Mouse (Mus musculus): ENCODE data around the gene Htra2. TPM values are rescaled to one million over a fixed set of nuclear protein-coding genes. Genes with fewer than 3 reads are reported as not detected.

Gene Htra2
- polyA plus RNA-seq, 1 experiment from 2014 or later: 68.9 TPM

DNA sequence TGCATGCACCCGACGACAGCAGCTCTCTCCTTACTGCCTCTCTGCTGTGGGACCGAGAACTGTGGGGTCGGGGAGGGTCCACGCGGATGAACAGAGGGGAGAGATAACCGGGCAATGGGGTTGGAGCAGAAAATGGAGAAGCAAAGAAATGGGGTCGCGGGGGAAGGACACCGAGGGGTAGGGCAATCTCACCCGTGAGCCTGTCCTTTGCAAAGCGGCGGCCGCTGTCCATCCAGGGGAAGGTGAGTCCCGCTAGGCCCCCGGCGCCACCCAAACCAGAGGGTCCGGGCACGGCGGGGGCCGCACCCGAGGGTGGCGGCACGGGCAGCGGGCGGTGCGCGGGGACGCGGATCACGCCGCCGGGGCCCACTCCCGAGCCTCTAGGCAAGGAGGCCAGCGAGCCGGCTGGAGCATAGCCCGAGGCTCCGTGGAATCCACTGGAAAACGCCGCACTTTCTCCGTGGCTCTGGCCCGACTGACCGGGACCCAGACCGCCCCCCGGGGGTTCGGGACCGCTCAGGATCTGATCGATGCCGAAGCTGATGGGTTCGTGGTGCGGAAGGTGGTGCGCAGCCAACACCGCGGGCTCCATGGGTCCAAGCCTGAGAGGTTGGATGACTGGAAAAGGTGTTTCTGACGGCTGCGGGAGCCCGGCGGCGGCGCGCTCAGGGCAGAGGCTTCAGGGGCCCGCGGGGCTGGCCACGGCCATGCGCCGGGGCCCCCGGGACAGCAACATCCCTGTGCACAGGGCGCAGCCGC is 14.6 kb upstream of the Htra2 start:
- H3K27me3 ChIP-seq: peaks cover 98% of the 10 kb centered on the region
- no peaks in the 10 kb centered on the region for H3K36me3 ChIP-seq
- H3K4me3 ChIP-seq (replicated peaks): peak overlapping the region; percentile 26
- peaks cover 30% of the 10 kb centered on the region for H3K4me1 ChIP-seq
- ATAC-seq (ENCODE audit: insufficient number of reproducible peaks, low FRiP score, low TSS enrichment, low read depth): no peak; the same call in 1 of the 2 replicates
- WGBS: under 1% methylated on average over 69 of the region's 69 CpGs
- no peak overlapping the region for H3K9ac ChIP-seq
- peak overlapping the region; percentile 35 for H3K4me2 ChIP-seq (replicated peaks)
- no peak overlapping the region for H3K27ac ChIP-seq (replicated peaks)
- no peaks in the 10 kb centered on the region for H3K9me3 ChIP-seq (replicated peaks)

DNA sequence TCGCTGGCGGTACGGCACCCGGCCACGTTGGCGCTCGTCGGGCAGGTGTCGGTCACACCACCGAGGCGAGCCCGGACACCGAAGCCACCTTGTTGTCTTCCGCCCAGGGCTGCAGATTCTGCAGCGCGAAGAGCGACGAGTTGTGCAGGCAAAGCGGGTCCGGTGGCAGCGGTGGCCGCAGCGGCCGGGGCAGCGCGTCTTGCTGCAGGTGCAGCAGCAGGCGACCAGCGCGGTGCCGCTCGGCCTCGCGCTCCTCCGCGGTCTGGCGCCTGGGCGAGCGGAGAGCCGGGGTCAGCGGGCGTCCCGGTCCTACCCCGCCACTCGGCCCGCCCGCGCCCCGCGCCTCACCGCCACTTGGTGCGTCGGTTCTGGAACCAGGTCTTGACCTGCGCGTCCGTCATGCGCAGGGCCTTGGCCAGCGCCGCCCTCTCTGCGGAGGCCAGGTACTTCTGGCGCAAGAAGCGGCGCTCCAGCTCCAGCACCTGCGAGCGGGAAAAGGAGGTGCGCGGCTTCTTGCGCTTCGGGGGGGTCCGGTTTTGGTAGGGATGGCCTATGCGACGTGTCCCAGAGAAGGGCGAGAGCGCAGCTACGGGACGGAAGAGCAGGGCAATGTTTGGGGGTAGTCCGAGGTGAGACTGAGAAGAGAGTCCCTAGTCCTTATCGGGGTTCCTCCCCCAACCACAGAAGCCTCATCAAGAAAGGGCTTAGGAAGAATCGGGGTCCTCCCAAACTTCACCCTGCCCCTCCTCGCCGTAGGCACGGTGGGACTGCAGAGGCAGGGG is 13.8 kb upstream of the Htra2 start:
- Histone ChIP-seq H3K4me1 (peaks cover 30% of the 10 kb centered on the region), H3K4me2 (replicated peaks) (peak overlapping the region; percentile 36), H3K4me3 (replicated peaks) (peak overlapping the region; percentile 26), H3K27me3 (peaks cover 98% of the 10 kb centered on the region), H3K9me3 (replicated peaks) (no peaks in the 10 kb centered on the region), H3K27ac (replicated peaks) (no peak overlapping the region), H3K36me3 (no peaks in the 10 kb centered on the region), H3K9ac (no peak overlapping the region)
- no peak for ATAC-seq (ENCODE audit: insufficient number of reproducible peaks, low FRiP score, low TSS enrichment, low read depth)
- WGBS: 1% methylated on average over 75 of the region's 81 CpGs

DNA sequence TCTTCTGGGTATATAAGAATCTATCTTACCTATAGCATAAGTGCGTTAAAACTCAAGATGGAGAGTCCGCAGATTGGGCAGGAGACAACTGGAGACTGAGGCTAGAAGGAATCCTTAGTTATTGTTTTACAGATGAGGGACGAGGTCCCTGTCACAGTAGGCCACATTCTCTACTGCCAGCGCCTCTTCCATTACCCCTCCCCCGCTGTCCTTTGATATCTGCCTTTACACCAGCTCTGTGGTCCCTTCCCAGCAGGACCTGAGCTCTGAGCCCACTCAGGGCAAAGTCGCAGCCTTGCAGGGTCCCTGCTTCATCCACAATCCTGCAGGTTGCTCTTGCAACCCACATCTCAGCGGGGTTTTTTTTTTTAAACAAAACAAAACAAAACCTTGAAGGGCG is 13.1 kb upstream of the Htra2 start:
- Histone ChIP-seq H3K9me3 (replicated peaks) (no peaks in the 10 kb centered on the region), H3K4me2 (replicated peaks) (no peak overlapping the region), H3K4me3 (replicated peaks) (no peak overlapping the region; the same call in 1 of the 2 replicates), H3K9ac (no peak overlapping the region), H3K36me3 (no peaks in the 10 kb centered on the region), H3K27me3 (peaks cover 99% of the 10 kb centered on the region), H3K4me1 (peaks cover 30% of the 10 kb centered on the region), H3K27ac (replicated peaks) (no peak overlapping the region)
- no peak for ATAC-seq (ENCODE audit: insufficient number of reproducible peaks, low FRiP score, low TSS enrichment, low read depth)
- WGBS: 7% methylated on average over 8 of the region's 8 CpGs

DNA sequence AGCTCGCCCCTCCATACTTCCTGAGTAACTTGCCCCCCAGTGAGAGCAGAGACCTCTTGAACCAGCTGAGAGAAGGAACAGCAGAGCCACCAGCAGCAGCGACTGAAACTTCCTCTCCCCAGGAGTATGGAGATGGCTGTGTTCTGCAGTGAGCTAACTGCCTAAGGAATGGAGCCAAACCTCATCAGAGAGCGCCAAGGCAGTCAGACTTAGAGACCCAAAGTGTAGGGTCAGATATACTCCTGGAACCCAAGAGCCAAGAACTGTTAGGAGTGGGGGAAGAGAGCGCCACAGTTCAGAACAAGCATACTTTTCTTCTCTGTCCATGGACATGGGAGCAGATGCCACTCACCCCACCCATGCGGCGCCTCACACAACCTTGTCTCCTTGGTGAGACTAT is 11.4 kb upstream of the Htra2 start:
- H3K4me3 ChIP-seq (replicated peaks): no peak overlapping the region
- no peak overlapping the region for H3K4me2 ChIP-seq (replicated peaks)
- no peak overlapping the region for H3K27ac ChIP-seq (replicated peaks)
- 31% methylated on average over 6 of the region's 6 CpGs for WGBS
- H3K9me3 ChIP-seq (replicated peaks): no peaks in the 10 kb centered on the region
- ATAC-seq (ENCODE audit: insufficient number of reproducible peaks, low FRiP score, low TSS enrichment, low read depth): no peak
- H3K9ac ChIP-seq: no peak overlapping the region
- H3K27me3 ChIP-seq: peaks cover 100% of the 10 kb centered on the region
- peaks cover 30% of the 10 kb centered on the region for H3K4me1 ChIP-seq
- no peaks in the 10 kb centered on the region for H3K36me3 ChIP-seq

DNA sequence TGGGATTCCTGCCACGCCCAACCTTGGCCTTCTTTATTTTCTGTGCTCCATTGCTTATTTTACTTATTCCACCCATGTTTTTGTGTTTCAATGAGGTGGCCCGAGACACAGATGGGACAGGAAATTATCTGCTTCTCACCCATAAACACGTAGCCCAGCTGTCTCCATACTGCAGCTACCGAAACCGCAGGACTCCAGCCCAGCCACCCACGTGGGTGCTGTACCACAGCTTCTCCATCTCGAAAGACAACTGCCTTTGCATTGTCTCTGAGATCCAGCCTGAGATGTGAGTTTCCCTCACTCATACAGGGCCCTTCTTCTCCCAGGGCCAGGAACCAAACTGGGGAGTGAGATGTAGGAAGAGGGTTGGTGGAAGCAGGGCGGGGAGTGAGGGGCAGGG is 10.9 kb upstream of the Htra2 start:
- Histone ChIP-seq H3K4me3 (replicated peaks) (no peak overlapping the region), H3K27me3 (peaks cover 100% of the 10 kb centered on the region), H3K4me2 (replicated peaks) (no peak overlapping the region), H3K4me1 (peaks cover 25% of the 10 kb centered on the region), H3K9me3 (replicated peaks) (no peaks in the 10 kb centered on the region), H3K27ac (replicated peaks) (no peak overlapping the region), H3K36me3 (no peaks in the 10 kb centered on the region), H3K9ac (no peak overlapping the region)
- 37% methylated on average over 8 of the region's 8 CpGs for WGBS
- no peak for ATAC-seq (ENCODE audit: insufficient number of reproducible peaks, low FRiP score, low TSS enrichment, low read depth)

DNA sequence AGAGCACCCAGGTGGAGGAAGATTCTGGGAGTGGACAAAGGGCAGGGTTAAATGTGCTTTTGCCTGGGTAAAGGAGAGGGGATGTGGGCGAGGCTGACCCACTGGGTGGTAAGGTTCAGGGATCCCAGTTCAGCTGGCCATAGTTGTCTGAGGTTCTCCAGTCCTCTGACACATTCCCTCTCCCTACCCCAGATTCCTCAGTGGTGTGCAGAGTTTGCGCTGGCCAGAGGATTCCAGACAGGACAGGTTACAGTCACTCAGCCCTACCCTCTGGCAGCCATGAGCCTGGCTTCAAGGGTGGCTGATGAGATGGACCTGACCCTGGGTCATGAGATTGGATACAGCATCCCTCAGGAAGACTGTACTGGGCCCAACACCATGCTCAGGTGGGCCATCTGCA is 3.7 kb upstream of the Htra2 start:
- H3K27me3 ChIP-seq: peaks cover 35% of the 10 kb centered on the region
- no peak for ATAC-seq (ENCODE audit: insufficient number of reproducible peaks, low FRiP score, low TSS enrichment, low read depth)
- no peak overlapping the region for H3K27ac ChIP-seq (replicated peaks)
- H3K4me1 ChIP-seq: peaks cover 14% of the 10 kb centered on the region
- H3K4me2 ChIP-seq (replicated peaks): no peak overlapping the region
- peaks cover 18% of the 10 kb centered on the region for H3K36me3 ChIP-seq
- H3K9me3 ChIP-seq (replicated peaks): no peaks in the 10 kb centered on the region
- no peak overlapping the region for H3K9ac ChIP-seq
- H3K4me3 ChIP-seq (replicated peaks): no peak overlapping the region
- WGBS: 82% methylated on average over 2 of the region's 2 CpGs

DNA sequence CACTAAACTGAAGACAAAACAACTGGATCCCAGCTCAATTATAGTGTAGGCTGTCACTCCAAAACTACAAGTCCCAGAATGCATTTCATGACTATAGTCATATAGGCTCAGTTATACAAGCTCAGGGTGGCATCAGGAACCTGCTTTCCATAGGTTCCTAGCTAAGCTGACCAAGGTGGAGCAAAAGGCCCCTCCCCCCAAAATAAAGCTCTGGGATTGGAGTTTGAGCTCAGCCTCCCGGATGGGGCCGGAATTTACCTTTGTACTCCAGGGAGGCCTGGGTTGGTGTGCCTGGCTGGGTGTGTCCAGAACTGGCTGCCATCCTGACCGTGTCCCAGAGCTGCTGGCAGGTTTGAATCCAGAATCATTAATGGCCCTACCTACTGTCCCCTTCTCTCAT is 2.7 kb upstream of the Htra2 start, which contains the start of gene Dqx1:
Gene Dqx1, plus strand, starts transcription at position 55 of the 400 bp plus-strand sequence.
- no peak for ATAC-seq (ENCODE audit: insufficient number of reproducible peaks, low FRiP score, low TSS enrichment, low read depth)

DNA sequence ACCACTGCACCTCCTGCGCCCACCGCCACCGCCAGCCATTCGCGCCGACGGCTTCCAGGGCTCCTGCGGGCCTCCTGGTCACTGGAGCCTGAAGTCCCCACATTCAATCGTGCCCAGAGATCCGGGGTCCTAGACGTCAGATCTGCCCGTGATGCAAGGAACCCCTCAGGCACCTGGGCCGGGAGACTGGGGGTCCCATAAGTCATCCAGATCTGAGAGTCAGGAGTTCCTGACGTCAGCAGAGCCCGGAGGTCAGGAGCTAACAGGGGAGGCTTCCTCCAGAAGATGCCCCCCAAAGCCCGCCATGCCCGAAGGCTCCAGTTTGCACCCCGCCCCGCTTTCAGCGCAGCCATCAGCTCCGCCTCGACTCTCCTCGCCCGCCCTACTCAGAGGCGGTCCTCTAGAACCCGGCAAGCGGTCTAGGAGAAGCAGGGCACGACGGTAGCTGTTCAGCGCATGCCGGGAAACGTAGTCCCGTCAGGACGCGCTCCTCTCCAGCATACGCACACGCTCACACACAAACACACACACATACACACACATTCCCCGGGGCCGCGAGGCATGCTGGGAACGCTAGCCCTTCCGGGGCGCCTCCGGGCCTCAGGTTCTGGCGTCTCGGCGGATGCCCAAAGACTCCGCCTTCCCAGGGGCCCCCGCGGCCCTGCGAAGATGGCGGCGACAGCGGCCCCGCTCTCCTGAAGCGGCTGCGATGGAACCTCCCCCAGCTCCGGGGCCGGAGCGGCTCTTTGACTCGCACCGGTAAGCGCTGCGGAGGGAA is 810 bp downstream of the Htra2 start, which contains the start of gene Aup1:
Gene Aup1, plus strand, starts transcription at position 448 of the 778 bp plus-strand sequence.
- peak within 1 kb of the TSS; percentile 97 for H3K4me3 ChIP-seq (replicated peaks)
- peaks cover 27% of the 10 kb centered on the region for H3K4me1 ChIP-seq
- H3K4me2 ChIP-seq (replicated peaks): peak within 1 kb of the TSS; percentile 89
- H3K9me3 ChIP-seq (replicated peaks): no peaks in the 10 kb centered on the region
- peak within 1 kb of the TSS; percentile 95 for H3K9ac ChIP-seq
- H3K27ac ChIP-seq (replicated peaks): peak within 1 kb of the TSS; percentile 90
- peaks cover 33% of the 10 kb centered on the region for H3K36me3 ChIP-seq
- peak; percentile 96 for ATAC-seq (ENCODE audit: insufficient number of reproducible peaks, low FRiP score, low TSS enrichment, low read depth)
- H3K27me3 ChIP-seq: no peaks in the 10 kb centered on the region
- under 1% methylated on average over 64 of the region's 64 CpGs for WGBS

More for the DNA sequence above, 2.7 kb upstream of the Htra2 start, which contains the start of gene Dqx1:
- no peak within 1 kb of the TSS for H3K9ac ChIP-seq
- H3K9me3 ChIP-seq (replicated peaks): no peaks in the 10 kb centered on the region
- H3K27me3 ChIP-seq: peaks cover 26% of the 10 kb centered on the region
- no peak within 1 kb of the TSS for H3K4me2 ChIP-seq (replicated peaks)
- 38% methylated on average over 3 of the region's 3 CpGs for WGBS
- peaks cover 22% of the 10 kb centered on the region for H3K4me1 ChIP-seq
- peaks cover 18% of the 10 kb centered on the region for H3K36me3 ChIP-seq
- H3K4me3 ChIP-seq (replicated peaks): no peak within 1 kb of the TSS
- H3K27ac ChIP-seq (replicated peaks): no peak within 1 kb of the TSS

DNA sequence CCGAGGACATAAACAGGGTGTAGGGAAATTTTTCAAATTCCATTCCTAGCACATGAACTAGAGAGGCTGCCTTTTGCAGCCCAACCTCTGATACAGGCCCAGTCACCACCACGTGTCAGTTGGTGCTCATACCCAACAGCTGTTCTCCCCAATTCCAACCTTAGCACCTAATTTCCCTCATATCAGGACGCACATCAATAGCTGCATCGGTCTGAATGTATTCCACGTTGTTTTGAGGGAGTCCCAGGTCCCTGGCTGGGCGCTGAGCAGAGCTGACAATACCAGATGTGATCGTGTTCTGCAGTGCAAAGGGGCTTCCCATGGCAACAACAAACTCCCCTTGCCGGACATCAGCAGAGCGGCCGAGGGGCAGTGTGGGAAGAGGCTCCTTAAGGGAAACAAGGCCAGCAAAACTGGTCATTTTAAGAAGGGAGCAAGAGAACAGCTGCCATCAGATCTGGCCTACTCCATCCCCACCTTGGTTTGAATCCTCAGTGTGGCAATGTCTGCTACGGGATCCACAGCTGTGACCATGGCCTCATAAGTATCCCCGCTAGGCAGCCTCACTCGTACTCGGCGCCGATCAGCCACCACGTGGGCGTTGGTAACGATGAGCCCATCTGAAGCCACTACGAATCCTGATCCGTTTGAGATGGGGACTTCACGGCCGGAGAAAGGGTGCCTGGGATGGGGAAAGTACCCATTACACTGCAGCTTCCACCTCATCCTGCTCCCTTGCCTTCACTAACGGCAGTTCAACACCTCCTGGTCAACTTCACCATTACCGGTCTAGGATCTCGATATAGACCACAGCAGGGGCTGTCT is 1.7 kb downstream of the Htra2 start:
- H3K4me3 ChIP-seq (replicated peaks): peak overlapping the region; percentile 97
- H3K4me2 ChIP-seq (replicated peaks): peak overlapping the region; percentile 89
- peaks cover 27% of the 10 kb centered on the region for H3K4me1 ChIP-seq
- no peaks in the 10 kb centered on the region for H3K27me3 ChIP-seq
- no peak for ATAC-seq (ENCODE audit: insufficient number of reproducible peaks, low FRiP score, low TSS enrichment, low read depth)
- peak overlapping the region; percentile 95 for H3K9ac ChIP-seq
- H3K27ac ChIP-seq (replicated peaks): peak overlapping the region; percentile 90
- under 1% methylated on average over 26 of the region's 26 CpGs for WGBS
- peaks cover 33% of the 10 kb centered on the region for H3K36me3 ChIP-seq
- no peaks in the 10 kb centered on the region for H3K9me3 ChIP-seq (replicated peaks)

DNA sequence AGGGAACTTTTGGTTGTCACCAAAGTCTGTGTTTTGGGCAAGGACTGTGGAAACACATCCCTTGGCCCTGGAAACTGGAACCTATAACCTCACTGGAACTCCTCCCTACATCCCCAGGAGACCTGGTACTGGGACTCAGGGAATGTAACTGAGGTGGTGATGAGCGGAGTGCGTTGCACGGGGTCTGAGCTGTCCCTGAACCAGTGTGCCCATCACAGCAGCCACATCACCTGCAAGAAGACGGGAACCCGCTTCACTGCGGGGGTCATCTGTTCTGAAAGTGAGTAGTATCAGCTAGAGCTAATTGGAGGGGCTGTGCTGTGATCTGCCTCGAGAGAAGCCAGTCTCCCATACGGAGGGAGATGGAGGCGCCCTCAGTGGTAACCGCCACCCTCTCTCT is 5.7 kb downstream of the Htra2 start:
- H3K4me2 ChIP-seq (replicated peaks): no peak overlapping the region
- no peaks in the 10 kb centered on the region for H3K27me3 ChIP-seq
- ATAC-seq (ENCODE audit: insufficient number of reproducible peaks, low FRiP score, low TSS enrichment, low read depth): no peak
- H3K36me3 ChIP-seq: peaks cover 15% of the 10 kb centered on the region
- H3K4me3 ChIP-seq (replicated peaks): no peak overlapping the region
- H3K9me3 ChIP-seq (replicated peaks): no peaks in the 10 kb centered on the region
- peaks cover 13% of the 10 kb centered on the region for H3K4me1 ChIP-seq
- WGBS: 76% methylated on average over 10 of the region's 10 CpGs
- no peak overlapping the region for H3K9ac ChIP-seq
- H3K27ac ChIP-seq (replicated peaks): no peak overlapping the region
